Mouse (Mus musculus) bone marrow macrophage, adult 2 months (primary cell): Measurements from ENCODE around the gene Rps27. TPM values are rescaled to one million over a fixed set of nuclear protein-coding genes. Genes with fewer than 3 reads are reported as not detected.

Experiments used
- H3K27ac ChIP-seq: 2 replicates; pipeline ENCODE4 v1.5.1; 2012; ENCODE audit warnings: low read depth, low read length; ENCODE audit not compliant: insufficient read depth
- H3K4me1 ChIP-seq: 2 replicates; pipeline ENCODE4 v1.6.1; 2012; ENCODE audit warnings: low read length; ENCODE audit not compliant: control insufficient read depth, insufficient read depth
- H3K4me3 ChIP-seq: 2 replicates; pipeline ENCODE4 v1.5.1; 2012; ENCODE audit warnings: mild to moderate bottlenecking, low read length, moderate library complexity; ENCODE audit not compliant: insufficient read depth
- CTCF ChIP-seq: IDR thresholded peaks from 2 replicates; pipeline ENCODE4 v1.5.1; 2012; ENCODE audit warnings: low read depth, mild to moderate bottlenecking, low read length, moderate library complexity
- POLR2A ChIP-seq: IDR thresholded peaks from 2 replicates; pipeline ENCODE4 v1.6.1; 2012; ENCODE audit warnings: mild to moderate bottlenecking, low read depth, low read length, borderline replicate concordance
- polyA plus RNA-seq: library from polyadenylated mRNA; stranded (reverse); fragments of >200 nt; gene quantifications from 2 replicates; pipeline ENCODE4 v1.2.4, GENCODE M21; 2012; ENCODE audit not compliant: missing spikeins, insufficient read depth, insufficient read length

Gene Rps27
- polyA plus RNA-seq, 1 experiment = 946 TPM

- Histone ChIP-seq H3K27ac (no peak overlapping the region), H3K4me1 (no peaks in the 10 kb centered on the region), H3K4me3 (no peak overlapping the region)
- TF ChIP-seq CTCF (no peak), POLR2A (no peak)
These were observed 29.9 kb downstream of the Rps27 start for GRCm38 (mm10) chr3:90183581-90183980.

GRCm38 (mm10) chr3:90179566-90179965, 33.9 kb downstream of the Rps27 start:
- TF ChIP-seq POLR2A = no peak
- no peak for TF ChIP-seq CTCF
- Histone ChIP-seq H3K4me3 (no peak overlapping the region), H3K4me1 (no peaks in the 10 kb centered on the region), H3K27ac (no peak overlapping the region)

Other genes with a start within 250 kb of the Rps27 start
- gene Hax1, start 214.9 kb downstream of the Rps27 start, polyA plus RNA-seq = 96.5 and 113 TPM in 2 replicates
- gene 4933434E20Rik, start 162.0 kb downstream of the Rps27 start, polyA plus RNA-seq = 84.4 and 85.5 TPM in 2 replicates
- gene Ubap2l, start 161.0 kb downstream of the Rps27 start, polyA plus RNA-seq = 200 and 228 TPM in 2 replicates
- 739 and 786 TPM in 2 replicates for gene Tpm3, start 141.0 kb downstream of the Rps27 start, polyA plus RNA-seq
- gene Nup210l, start 109.5 kb downstream of the Rps27 start, polyA plus RNA-seq = 0.28 and 0.69 TPM in 2 replicates
- 19.0 and 23.2 TPM in 2 replicates for gene Rab13, start within 50 bp of the Rps27 start, polyA plus RNA-seq
- 64.5 and 67.9 TPM in 2 replicates for gene Jtb, start 17.9 kb upstream of the Rps27 start, polyA plus RNA-seq
- 1.3 and 2.9 TPM in 2 replicates for gene Creb3l4, start 29.9 kb upstream of the Rps27 start, polyA plus RNA-seq
- gene Slc39a1, start 34.5 kb upstream of the Rps27 start, polyA plus RNA-seq = 155 and 159 TPM in 2 replicates
- gene Crtc2, start 40.5 kb upstream of the Rps27 start, polyA plus RNA-seq = 45.5 and 56.9 TPM in 2 replicates
- gene Dennd4b, start 51.5 kb upstream of the Rps27 start, polyA plus RNA-seq = 47.7 and 52.9 TPM in 2 replicates
- gene Gatad2b, start 79.5 kb upstream of the Rps27 start, polyA plus RNA-seq = 45.6 and 48.2 TPM in 2 replicates
- gene Slc27a3, start 176.3 kb upstream of the Rps27 start, polyA plus RNA-seq = 0.72 and 0.83 TPM in 2 replicates
- 18.9 and 20.4 TPM in 2 replicates for gene Ints3, start 220.0 kb upstream of the Rps27 start, polyA plus RNA-seq